Mouse (Mus musculus) cerebellum, adult 9-10 months (tissue): ENCODE data around the gene Rnf115.
"Not testable (repeated sequence)": the region's sequence is repeated elsewhere in the genome, so short reads cannot be mapped to it uniquely, and the experiment has no call there.

Experiments
- DNase-seq: peaks from one replicate; pipeline ENCODE4 v3.0.0; 2022

The Rnf115 gene

DNA sequence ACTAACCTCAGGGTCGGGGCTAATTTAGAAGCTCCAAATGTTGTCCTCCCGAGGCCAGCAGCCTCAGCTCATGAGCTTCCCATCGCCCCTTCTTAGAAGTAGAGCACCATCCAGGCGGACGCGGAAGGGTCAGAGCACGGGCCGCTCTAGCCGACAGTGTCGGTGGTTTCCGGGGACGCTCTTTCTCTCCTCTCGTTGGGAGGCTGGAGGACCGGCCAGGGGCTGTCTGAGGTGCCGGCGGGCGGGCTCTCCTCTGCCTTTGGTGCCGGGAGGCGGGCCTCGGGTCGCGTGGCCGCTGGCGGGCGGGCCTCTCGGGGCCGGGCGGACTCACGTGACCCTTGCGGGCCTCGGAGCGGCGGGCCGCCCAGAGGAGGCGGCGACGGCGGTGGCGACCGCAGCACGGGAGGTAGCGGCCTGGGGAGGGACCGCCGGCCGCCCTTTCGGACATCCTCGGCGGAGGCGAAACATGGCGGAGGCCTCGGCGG is at the start of gene Rnf115, which contains the start of gene Polr3c:
Rnf115 (plus strand) TSS at position 322 of the 485 bp plus-strand sequence.
Polr3c (minus strand) TSS at position 286 of the 485 bp plus-strand sequence.
- DNase-seq = peak; percentile 95

DNA sequence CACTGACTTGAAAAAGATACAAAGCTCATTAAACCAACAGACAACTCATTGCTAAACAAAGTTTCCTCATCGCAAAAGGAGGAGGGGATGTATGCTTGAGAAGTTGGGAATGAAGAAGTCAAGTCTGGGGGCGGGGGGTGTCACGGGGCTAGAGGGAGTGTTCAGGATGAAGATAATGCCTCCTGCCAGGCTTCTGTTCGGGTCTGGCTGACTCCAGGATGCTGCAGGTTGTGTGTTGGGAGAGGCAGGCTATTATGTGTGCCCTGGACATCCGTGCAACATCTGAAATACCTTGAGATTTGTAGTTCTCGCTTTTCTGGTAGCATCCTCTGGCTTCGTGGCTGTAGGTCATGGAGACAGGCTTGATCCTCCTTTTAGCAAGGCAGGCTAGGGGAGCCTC is 49.0 kb upstream of the Rnf115 start:
- no peak for DNase-seq

DNA sequence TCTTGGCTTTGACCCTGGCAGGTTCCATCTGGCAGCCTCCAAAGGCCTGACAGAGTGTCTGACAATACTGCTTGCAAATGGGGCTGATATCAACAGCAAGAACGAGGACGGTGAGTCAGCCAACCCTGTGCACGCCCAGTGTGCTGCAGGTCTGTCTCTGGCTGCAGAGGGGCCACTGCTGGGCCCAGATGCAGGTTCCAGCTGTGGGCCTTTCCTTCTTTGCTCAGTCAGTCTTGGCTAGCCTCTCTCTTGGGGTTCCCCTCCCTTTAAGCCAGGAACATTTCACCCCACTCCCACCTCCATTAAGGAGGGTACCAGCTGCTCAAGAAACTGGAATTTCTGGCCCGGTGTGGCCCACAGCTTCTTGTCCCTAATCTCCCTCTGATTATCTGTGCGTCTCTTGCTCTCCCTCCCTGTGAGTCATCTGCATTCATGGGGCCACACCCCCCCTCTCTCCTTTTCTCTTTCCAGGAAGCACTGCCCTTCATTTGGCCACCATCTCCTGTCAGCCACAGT is 48.2 kb upstream of the Rnf115 start:
- no peak for DNase-seq

DNA sequence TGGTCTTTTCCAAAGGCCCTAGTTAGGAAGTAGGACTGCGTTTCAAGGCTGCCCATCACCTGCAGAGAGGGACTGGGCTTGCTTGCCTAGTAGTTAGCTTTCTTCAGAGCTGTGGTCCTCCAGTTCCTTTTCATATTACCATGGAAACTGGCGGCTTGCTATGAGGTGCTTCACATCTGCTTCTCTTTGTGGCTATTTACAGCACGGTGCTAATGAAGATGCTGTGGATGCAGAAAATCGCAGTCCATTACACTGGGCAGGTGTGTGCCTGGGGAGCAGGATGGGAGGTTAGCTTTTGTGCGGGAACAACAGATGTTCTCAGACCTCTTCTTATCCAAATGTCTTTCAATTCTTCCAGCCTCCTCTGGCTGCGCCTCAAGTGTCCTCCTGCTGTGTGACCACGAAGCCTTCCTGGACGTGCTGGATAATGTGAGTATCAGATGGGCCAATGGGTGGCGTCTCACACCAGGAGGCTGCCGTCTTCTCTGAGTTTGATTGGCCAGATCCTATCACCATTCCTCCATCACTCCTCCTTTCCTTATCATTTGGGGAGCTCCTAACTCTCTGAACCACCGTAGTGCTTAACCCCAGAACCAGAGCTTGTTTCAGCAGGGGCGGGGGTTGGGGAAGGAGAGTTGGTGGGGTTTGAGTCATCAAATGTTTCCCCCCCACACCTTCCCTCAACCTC is 47.1 kb upstream of the Rnf115 start:
- DNase-seq = no peak

DNA sequence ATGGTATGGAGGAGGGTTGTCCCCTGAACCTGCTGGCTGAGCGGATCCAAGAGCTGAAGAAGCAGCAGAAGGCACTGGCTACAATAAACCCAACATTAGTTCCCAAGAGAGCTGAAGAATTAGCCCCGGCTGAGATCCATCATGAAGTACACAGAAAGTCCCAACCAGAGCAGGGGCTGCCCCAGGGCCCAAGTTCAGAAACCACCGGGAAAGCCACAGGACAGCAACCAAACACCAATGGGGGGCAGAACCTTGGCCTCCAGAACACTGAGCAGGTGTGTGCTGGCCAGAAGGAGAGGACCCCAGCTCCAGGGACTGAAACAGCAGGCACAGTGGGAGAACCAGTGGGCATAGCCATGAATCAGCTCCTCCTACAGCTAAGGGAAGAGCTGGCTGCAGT is 44.0 kb upstream of the Rnf115 start:
- no peak for DNase-seq

DNA sequence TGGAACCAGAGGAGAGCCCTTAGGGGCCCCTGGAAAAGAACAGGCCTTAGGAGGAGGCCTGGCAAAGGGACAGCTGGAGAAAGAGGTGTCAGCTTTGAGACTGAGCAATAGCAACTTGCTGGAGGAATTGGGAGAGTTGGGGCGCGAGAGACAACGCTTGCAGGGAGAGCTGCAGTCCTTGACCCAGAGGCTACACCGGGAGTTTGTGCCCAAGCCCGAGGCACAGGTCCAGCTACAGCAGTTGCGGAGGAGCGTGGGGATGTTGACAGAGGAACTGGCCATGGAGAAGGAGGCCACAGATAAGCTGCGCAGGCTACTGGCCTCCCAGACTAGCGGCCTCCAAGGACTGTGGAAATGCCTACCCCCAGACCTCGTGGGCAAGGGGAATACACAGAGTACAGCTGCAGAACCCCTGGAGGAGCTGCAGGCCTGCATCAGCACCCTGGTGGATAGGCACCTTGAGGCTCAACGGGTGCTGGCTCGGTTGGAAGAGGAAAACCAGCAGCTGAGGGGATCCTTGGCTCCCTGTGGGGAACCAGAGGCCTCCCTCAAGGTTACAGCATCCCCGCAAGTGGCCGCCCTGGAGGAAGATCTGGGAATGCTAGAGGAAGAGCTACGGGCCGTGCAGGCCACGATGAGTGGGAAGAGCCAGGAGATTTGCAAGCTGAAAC is 43.2 kb upstream of the Rnf115 start:
- no peak for DNase-seq

DNA sequence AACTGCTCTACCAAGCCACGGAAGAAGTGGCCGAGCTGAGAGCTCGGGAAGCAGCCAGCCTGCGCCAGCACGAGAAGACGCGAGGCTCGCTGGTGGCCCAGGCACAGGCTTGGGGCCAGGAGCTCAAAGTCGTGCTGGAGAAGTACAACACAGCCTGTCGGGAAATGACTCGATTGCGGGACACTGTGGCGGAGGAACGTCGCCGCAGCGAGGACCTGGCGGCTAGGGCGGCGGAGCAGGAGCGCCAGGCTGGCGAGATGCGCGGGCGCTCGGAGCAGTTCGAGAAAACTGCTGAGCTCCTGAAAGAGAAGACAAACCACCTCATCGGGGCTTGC is 42.7 kb upstream of the Rnf115 start:
- DNase-seq = no peak

DNA sequence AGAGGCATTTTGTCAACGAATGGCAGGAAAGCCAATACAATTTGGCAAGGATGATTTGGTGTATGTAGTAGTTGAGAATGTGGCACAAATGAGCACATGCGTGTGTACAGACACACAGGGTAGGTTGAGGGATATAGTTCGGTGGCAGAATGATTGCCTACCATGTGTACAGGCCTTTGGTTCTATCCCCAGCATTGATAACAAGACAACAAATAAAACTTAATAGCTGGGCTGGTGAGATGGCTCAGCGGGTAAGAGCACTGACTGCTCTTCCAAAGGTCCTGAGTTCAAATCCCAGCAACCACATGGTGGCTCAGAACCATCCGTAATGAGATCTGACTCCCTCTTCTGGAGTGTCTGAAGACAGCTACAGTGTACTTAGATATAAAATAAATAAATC is 41.4 kb upstream of the Rnf115 start:
- DNase-seq = not testable (repeated sequence)

DNA sequence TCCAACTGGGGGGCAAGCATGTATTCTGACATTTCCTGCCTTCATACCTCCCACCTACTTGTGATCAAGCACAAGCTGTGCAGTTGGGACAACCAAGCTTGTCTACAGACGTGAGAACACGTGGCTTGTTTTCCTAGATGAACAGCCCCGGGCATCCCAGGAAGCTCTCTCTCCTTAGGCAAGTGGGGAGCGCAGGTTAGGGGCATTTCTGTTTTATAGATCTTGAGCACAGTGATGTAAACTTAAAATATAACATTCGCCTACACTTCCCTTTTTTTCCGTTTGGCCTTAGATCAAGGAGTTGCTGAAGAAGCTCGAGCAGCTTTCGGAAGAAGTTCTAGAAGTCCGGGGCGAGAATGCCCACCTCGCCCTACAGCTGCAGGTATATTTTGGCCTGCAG is 38.6 kb upstream of the Rnf115 start:
- DNase-seq = no peak

DNA sequence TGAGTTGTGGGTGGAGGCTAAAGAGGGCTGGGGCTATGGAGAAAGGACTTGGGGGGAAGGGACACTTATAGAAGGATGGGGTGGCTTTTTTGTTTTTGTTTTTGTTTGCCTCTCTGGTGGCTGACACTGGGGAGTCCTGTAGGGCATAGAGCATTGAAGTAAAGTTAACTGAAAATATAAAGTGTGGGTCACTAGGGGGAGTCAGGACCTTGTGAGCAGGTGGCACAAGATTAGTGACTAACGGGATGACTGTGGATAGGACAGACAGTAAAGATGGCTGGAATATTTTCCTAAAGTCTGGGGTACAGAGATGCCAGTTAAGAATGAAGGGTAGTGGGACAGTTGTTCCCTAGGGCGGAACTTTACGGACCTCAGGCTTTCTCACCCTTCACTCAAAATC is 37.2 kb upstream of the Rnf115 start:
- no peak for DNase-seq

DNA sequence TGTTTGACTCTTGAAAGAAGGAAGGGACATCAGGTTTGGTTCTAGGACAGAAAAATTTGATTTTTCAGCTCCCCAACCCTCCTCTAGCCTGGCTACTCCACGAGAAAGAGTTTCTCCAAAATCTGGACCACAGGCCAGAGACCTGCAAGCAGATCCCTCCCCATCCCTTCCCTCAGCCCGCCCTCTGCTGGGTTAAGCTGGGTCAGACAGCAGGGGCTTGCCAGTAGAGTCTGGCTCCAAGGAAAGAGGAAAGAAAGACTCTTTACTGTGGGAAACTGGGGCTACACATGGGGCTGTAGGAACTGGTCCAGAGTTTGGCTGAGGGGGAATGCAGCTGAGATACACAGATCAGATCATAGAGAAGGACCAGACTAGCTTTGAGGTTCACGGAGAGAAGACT is 35.0 kb upstream of the Rnf115 start:
- DNase-seq = no peak

DNA sequence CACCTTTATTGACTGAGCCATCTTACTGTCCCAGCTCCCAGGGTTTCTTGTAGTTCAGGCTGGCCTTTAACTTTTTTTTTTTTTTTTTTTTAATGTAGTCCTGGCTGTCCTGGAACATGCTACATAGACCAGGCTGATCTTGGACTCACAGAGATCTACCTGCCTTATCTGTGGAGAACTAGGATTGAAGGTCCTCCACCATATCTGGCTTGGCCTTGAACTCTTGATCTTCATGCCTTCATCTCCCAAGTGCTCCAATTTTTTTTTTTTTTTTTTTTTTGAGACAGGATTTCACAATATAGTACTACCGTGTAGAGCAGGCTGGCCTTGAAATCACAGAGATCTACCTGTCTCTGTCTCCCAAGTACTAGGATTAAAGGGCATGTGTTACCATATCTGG is 33.9 kb upstream of the Rnf115 start:
- no peak for DNase-seq

DNA sequence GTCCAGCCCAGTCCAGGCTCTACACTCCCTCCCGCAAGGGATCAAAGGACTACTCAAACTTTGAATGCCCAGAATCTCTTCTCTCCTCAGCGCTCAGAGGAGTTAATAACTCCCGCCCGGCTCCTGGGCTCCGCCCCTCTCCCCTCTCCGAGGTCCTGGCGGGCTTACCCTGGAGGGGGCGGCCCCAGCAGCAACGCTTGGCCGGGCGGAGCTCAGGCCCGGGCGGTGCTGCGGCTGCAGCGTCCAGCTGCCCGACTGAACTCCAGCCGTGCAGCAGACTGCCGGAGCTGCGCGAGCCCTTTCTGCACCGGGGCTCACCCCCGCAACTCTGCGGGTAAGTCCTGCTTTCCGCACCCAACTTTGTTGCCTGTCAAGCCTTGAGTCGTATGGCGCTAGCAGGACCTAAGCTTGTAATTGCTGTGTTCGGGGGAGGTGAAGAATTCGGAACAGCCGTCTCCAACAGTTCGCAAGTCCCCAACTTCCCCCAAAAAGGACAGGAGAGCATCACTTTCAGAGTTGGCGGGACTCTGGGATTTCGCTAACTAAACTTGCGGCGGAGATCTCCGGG is 31.2 kb upstream of the Rnf115 start, which contains the start of gene Pias3:
Pias3 (plus strand) TSS at position 187 of the 568 bp plus-strand sequence.
- DNase-seq = peak; percentile 51

DNA sequence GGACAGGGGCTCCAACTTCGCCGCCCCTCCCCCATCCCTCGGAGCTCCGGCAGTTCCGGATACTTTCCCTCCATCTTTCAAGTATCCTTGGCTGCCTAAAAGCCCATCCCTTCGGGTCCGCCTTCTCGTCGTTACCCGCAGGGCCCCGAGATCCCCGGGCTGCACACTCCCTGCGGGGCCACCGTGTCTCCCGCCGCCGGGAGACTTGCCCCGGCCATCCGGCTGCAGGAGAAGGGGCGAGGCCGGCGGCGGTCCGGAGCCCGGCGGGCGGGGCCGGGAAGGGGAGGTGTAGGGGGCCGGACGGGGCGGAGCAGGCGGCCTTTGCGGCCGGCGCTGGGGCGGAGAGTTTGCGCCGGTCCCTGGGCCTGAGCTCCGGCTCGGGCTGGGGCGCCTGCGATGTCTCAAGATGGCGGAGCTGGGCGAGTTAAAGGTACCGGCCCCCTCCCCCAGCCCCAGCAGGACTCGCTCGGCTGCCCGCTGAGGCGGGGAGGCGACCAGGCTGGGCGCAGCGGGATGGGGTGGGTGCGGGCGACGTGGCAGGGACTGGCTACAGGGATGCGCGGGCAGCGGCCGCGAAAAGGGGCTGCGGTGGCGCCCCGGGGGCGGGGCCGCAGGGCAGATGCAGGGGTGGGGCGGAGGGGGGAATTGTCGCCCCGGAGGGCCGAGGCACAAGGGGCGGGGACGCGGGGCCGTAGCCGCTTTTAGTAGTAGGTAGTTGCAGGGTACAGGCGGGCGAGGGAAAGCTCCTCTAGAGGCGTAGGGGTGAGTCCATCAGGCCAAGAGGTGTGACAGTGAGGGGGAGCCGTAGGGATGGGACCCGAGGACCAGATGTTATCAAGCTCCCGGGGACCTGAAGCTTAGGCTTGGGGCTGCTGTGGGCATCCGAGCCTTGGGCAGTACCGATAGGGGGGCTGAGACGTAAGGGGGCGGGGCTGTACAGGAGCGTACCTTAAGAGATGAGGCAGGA is 30.4 kb upstream of the Rnf115 start:
- DNase-seq = peak; percentile 85

DNA sequence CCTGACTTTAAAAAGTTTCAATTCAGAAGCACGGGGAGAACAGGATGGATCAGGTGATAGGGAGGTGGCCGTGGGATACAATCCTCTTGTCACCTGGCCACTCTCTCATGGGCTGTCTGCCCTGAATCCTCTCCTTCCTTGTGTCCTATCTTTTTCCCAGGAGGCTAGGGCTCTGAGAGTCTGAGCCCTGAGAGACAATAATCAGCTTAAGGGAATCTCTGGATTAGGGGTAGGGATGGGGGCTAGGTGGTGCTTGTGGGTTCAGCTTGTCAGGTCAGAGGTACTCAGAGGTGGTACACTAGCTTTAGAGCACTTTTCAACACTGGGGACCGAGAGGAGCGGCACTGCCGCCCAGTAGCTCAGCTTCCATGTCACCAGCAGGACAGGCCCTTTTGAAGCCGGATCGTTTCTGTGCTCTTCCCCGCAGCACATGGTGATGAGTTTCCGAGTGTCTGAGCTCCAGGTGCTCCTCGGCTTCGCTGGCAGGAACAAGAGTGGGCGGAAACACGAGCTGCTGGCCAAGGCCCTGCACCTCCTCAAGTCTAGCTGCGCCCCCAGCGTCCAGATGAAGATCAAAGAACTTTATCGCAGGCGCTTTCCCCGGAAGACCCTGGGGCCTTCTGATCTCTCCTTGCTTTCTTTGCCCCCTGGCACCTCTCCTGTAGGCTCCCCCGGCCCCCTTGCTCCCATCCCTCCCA is 28.3 kb upstream of the Rnf115 start:
- DNase-seq = peak; percentile 29

DNA sequence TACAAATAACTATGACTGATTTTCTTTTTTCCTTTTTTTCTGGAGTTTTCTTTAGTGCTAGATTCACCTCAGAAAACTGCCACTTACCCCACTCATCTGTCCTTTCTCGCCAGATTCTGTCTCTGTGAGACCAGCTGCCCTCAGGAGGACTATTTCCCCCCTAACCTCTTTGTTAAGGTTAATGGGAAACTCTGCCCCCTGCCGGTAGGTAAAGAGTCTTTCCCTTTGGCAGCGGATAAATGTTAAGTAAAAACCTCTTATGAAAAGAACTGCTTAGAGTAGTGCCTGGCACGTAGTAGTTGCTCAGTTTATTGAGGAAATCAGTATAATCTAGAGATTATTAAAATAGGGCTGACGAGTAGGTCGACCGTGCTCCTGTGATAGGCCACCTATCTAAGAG is 27.1 kb upstream of the Rnf115 start:
- peak; percentile 25 for DNase-seq

DNA sequence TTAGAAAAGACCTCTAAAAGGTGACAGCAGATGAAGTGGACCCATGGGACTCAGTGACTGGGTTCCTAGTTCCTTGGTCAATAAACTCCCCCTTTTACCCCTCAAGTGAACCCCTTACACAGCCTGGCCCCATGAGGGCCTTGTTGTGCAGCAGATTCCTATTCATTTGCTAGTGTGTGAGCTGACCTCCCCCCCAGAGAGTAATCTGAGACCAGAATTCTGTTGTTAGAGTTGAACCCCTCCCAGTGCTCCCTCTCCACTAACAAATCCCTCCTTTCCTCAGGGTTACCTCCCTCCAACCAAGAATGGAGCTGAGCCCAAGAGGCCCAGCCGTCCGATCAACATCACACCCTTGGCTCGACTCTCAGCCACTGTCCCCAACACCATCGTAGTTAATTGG is 26.5 kb upstream of the Rnf115 start:
- DNase-seq = no peak

DNA sequence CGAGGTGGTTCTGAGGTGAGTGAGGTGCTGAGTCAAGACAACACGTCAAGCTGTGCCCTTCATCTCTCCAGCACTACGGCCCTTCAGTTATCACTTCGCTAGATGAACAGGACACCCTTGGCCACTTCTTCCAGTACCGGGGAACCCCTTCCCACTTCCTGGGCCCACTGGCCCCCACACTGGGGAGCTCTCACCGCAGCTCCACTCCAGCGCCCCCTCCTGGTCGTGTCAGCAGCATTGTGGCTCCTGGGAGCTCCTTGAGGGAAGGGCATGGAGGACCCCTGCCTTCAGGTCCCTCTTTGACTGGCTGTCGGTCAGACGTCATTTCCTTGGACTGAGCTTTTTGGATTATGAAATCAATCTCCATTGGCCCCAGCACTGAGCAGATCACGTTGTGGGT is 22.7 kb upstream of the Rnf115 start:
- DNase-seq = peak; percentile 24

DNA sequence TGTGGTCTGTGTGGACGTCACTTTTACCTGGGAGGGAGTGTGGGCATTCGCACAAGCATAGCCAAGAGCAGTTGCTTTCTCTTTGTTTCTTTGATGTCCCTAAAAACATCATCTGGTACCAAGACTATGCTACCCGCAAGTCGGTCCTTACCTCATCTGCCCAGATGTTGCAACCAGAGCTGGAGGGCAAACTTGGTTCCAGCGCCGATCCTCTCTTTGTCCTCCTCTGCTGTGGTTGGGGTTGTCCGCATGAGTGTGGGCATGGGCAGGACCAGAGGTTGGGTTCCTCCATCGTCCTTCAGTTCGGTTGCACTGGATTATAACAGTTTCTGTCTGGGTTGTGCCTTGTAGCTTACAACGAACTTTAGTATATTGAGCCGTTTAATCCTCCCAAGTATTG is 21.2 kb upstream of the Rnf115 start:
- DNase-seq = no peak

DNA sequence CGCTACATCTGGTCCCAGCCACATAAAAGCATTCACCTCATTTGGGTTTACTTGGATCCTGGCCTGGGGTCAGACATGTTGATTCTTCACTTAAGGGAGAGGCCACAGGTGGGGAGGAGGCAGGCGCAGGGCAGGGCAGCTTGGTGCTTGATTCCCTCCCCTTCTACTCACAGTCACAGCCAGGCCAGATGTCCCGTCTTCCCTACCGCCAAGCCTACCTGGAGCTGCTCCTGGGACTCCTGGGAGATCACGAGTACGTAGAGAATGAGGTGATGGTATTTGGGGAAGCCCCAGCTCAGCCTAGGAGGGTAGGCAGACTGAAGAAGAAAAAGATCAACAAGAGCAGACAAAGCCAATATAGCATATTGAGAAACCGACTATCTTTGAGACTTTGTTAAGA is 20.5 kb upstream of the Rnf115 start:
- peak; percentile 32 for DNase-seq

DNA sequence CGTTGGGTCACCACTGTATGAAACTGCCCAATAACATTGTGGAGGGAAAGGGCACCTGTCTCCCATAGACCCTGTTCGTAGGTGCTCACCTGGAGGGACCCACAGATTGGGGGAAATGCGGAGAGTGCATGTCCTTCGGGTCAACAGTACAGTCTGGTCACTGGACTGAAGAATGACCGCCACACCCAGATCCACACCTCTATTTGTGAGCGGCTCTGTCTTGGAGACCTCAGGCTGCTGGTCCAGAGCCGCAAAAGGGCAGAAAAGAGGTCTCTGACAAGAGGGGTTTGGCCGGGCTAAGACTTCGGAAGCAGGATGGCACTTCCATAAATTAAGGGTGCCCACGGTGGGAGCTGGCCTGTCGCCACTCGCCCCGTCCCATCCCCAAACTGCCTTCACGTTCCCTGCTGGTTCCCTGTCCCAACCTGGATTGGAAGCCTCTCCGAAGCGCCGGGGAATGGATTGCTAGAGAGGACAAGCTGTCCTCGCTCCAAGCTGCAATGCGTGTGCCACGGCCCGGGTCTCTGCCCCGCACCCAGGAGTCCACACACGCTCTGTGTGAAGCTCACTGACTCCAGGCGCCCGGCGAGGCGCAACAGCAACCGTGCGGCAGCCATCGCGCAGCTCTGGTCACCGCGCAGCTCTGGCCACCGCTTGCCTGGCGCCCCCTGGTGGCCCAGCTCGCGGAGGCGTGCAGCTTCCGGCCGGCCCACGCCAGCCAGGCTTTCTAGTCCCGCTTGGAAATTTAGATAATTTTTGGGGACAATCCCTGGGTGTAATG is 19.4 kb upstream of the Rnf115 start, which contains the start of gene Nudt17:
Nudt17 (minus strand) TSS at position 660 of the 781 bp plus-strand sequence.
- peak; percentile 82 for DNase-seq
